Mouse (Mus musculus) liver, embryonic 14.5 days (tissue): ENCODE measurements around the gene Fzr1.

Experiments
- CTCF ChIP-seq: IDR thresholded peaks from 2 replicates; pipeline ENCODE4 v1.5.1; 2016; ENCODE audit warnings: antibody characterized with exemption, low read depth, control low read depth
- EP300 ChIP-seq: IDR thresholded peaks from 2 replicates; pipeline ENCODE4 v1.6.1; 2016; ENCODE audit warnings: antibody characterized with exemption, low read depth

DNA sequence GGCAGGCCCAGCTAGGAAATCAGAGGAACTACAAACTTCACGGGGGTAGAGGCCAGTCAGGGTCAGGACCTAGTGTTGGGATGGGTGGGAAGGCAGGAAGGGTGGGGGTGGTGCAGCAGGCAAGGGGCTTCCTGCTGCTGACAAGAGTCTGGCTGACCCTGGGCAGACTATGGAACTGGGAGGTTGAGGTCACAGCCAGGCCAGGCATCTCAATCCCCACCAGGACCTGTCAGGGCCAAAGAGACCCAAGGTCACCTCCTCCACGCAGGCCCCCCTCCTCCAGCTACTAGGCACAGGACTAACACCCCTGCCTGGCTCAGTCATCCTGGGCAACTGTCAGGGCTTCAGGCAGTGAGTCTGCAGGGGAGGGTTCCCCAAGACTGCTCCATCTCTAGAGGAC lies 50.4 kb downstream of the Fzr1 start:
- no peak for TF ChIP-seq CTCF
- TF ChIP-seq EP300 = no peak
